Mouse (Mus musculus) intestine, postnatal 0 days (tissue): ENCODE results near the gene Gm4969. TPM values are rescaled to one million over a fixed set of nuclear protein-coding genes. Genes with fewer than 3 reads are reported as not detected.

Source experiments
- ATAC-seq: fragments of 200-750 bp; cut with Nextera tagmentation; 2 replicates; pipeline ENCODE4 v1.8.0; 2017; ENCODE audit warnings: mild to moderate bottlenecking, moderate TSS enrichment, moderate library complexity
- H3K27ac ChIP-seq: fragments of 300-500 bp; sonication (generic); 2 replicates; pipeline ENCODE4 v1.5.1; 2014; ENCODE audit warnings: mild to moderate bottlenecking, low read depth, low read length, moderate library complexity
- H3K27me3 ChIP-seq: fragments of 300-500 bp; sonication (generic); replicated peaks from 2 replicates; pipeline ENCODE4 v1.6.1; 2014; ENCODE audit warnings: low read length, mixed read lengths; ENCODE audit not compliant: control insufficient read depth, insufficient read depth
- H3K36me3 ChIP-seq: fragments of 300-500 bp; sonication (generic); 2 replicates; pipeline ENCODE4 v1.6.1; 2014; ENCODE audit warnings: mild to moderate bottlenecking, moderate library complexity; ENCODE audit not compliant: control insufficient read depth, insufficient read depth
- H3K4me1 ChIP-seq: fragments of 300-500 bp; sonication (generic); replicated peaks from 2 replicates; pipeline ENCODE4 v1.6.1; 2014; ENCODE audit warnings: antibody characterized with exemption, low read length, mixed read lengths; ENCODE audit not compliant: control insufficient read depth, insufficient read depth
- H3K4me2 ChIP-seq: fragments of 300-500 bp; sonication (generic); replicated peaks from 2 replicates; pipeline ENCODE4 v1.6.1; 2014; ENCODE audit warnings: low read depth, mild to moderate bottlenecking, moderate library complexity
- H3K4me3 ChIP-seq: fragments of 300-500 bp; sonication (generic); 2 replicates; pipeline ENCODE4 v1.5.1; 2014; ENCODE audit warnings: low read depth, low read length
- H3K9ac ChIP-seq: fragments of 300-500 bp; sonication (generic); 2 replicates; pipeline ENCODE4 v1.6.1; 2014; ENCODE audit warnings: mild to moderate bottlenecking, low read depth, low read length
- H3K9me3 ChIP-seq: fragments of 300-500 bp; sonication (generic); 2 replicates; pipeline ENCODE4 v1.6.1; 2016; ENCODE audit warnings: mixed run types; ENCODE audit not compliant: control insufficient read depth
- CTCF ChIP-seq: sonication (generic); IDR thresholded peaks from 2 replicates; pipeline ENCODE4 v1.5.1; 2016; ENCODE audit warnings: low read depth, mild to moderate bottlenecking, control low read depth, antibody characterized with exemption, moderate library complexity
- WGBS: fragments of 180-500 bp; shearing (Covaris S2); extraction: QIAGEN DNeasy Blood & Tissue Kit; methylation state at CpG from one replicate; pipeline ENCODE4 v1.1.7; 2014; 5-methylcytosine and 5-hydroxymethylcytosine counted together
- polyA plus RNA-seq: library from polyadenylated mRNA; unstranded; fragments of >200 nt; fragmentation: Nextera tagmentation; extraction: Ambion mirVana; gene quantifications from 2 replicates; pipeline ENCODE4 v1.2.1, GENCODE M21; 2015

The Gm4969 gene
- polyA plus RNA-seq, 1 experiment from 2014 or later = 0.38 TPM

DNA sequence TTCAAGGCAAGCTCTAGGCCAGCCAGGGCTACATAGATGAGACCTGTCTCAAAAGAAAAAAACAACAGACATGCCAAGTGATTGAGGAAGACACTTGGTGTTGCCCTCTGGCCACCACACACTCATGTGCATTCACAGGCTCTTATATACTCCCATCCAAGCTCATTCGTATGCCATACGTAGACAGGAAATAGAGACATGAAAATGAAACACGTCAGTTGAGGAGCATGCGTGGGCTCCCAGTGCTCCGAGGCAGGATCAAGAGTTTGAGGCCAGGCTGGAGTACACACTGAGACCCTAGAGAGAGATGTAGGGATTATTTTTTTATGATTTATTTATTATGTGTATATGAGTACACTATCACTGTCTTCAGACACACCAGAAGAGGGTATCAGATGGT is 11.2 kb upstream of the Gm4969 start:
- no peak for TF ChIP-seq CTCF
- no peaks in the 10 kb centered on the region for H3K27me3 ChIP-seq
- WGBS = 96% methylated on average over 5 of the region's 5 CpGs

DNA sequence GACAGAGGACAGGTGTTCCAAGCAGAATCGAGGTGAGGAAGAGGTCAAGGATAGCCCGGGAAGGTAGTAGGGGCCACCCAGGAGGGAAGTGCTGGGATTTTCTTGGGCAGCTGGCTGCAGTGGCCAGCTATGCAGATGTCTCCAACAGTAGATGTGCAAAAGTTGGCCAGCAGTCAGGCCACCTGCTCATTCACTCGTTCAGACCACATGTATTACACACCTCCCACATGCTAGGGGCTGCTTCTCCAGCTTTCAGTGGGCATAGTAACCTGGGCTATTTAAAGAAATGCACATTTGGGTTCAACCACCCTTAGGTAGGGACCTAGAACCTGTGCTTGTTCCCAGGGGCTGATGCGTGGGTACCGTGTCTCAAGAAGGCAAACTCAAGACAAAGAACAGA is 9.6 kb upstream of the Gm4969 start:
- Histone ChIP-seq H3K4me1 (0 out of 2 replicates have a peak, but pooled peaks cover 3% of the 10 kb centered on the region), H3K36me3 (no peaks in the 10 kb centered on the region), H3K4me2 (no peak overlapping the region), H3K4me3 (no peak overlapping the region), H3K27ac (no peak overlapping the region), H3K9me3 (no peaks in the 10 kb centered on the region), H3K27me3 (no peaks in the 10 kb centered on the region), H3K9ac (no peak overlapping the region)
- 83% methylated on average over 5 of the region's 5 CpGs for WGBS
- no peak for TF ChIP-seq CTCF
- ATAC-seq = no peak

More for the DNA sequence above, 11.2 kb upstream of the Gm4969 start:
- Histone ChIP-seq H3K4me2 (no peak overlapping the region), H3K9ac (no peak overlapping the region), H3K36me3 (no peaks in the 10 kb centered on the region), H3K4me1 (0 out of 2 replicates have a peak, but pooled peaks cover 3% of the 10 kb centered on the region), H3K9me3 (no peaks in the 10 kb centered on the region), H3K4me3 (no peak overlapping the region), H3K27ac (no peak overlapping the region; the same call in 1 of the 2 replicates)
- no peak for ATAC-seq

DNA sequence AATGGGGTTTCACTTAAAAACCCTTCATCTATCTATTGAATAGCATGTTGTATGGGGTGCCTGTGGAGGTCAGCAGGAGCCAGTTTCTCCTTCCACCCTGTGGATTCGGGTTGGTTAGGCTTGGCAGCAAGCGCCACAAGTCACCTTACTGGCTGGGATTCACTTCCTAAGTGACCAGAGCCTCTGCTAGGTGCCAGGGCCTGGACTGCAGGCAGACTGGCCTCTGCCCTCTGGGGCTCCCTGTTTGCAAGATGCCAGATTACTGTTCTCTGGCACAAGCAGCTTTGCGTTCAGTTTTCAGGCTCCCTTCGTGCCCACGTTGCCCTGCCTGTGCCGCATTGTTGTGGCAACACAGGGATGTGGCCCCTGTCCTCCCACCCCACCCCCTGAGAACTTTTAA is 6.5 kb upstream of the Gm4969 start:
- no peak overlapping the region for H3K9ac ChIP-seq
- no peaks in the 10 kb centered on the region for H3K36me3 ChIP-seq
- H3K4me1 ChIP-seq = 0 out of 2 replicates have a peak, but pooled peaks cover 3% of the 10 kb centered on the region
- TF ChIP-seq CTCF = no peak
- H3K4me3 ChIP-seq = no peak overlapping the region
- ATAC-seq = no peak
- 91% methylated on average over 6 of the region's 6 CpGs for WGBS
- H3K4me2 ChIP-seq = no peak overlapping the region
- no peak overlapping the region for H3K27ac ChIP-seq
- H3K9me3 ChIP-seq = no peaks in the 10 kb centered on the region
- no peaks in the 10 kb centered on the region for H3K27me3 ChIP-seq

DNA sequence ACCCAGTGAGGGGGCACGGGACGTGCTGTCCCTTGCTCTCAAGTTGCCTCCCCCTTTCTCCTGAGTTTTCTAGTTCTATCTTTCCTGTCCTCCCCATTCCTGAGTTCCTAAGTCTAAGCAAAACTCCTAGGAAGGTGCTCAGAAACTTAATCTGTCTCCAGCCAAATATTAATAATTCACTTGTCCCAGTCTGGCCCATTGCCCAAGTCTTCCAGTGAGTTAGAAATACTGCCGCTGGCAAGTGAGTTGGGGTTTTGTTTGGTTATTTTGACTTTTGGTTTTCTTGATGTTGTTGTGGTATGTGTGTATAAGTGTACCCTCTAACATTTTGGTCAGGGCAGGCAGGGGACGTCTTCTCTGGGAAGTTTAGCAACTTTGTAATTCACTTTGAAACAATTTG is 3.5 kb upstream of the Gm4969 start:
- Histone ChIP-seq H3K9ac (no peak overlapping the region), H3K9me3 (no peaks in the 10 kb centered on the region), H3K4me1 (0 out of 2 replicates have a peak, but pooled peaks cover 3% of the 10 kb centered on the region), H3K27me3 (peaks cover 4% of the 10 kb centered on the region; the same call in 1 of the 2 replicates), H3K36me3 (no peaks in the 10 kb centered on the region), H3K4me2 (no peak overlapping the region), H3K27ac (no peak overlapping the region), H3K4me3 (no peak overlapping the region)
- no peak for TF ChIP-seq CTCF
- ATAC-seq = no peak
- 89% methylated on average over 4 of the region's 4 CpGs for WGBS

DNA sequence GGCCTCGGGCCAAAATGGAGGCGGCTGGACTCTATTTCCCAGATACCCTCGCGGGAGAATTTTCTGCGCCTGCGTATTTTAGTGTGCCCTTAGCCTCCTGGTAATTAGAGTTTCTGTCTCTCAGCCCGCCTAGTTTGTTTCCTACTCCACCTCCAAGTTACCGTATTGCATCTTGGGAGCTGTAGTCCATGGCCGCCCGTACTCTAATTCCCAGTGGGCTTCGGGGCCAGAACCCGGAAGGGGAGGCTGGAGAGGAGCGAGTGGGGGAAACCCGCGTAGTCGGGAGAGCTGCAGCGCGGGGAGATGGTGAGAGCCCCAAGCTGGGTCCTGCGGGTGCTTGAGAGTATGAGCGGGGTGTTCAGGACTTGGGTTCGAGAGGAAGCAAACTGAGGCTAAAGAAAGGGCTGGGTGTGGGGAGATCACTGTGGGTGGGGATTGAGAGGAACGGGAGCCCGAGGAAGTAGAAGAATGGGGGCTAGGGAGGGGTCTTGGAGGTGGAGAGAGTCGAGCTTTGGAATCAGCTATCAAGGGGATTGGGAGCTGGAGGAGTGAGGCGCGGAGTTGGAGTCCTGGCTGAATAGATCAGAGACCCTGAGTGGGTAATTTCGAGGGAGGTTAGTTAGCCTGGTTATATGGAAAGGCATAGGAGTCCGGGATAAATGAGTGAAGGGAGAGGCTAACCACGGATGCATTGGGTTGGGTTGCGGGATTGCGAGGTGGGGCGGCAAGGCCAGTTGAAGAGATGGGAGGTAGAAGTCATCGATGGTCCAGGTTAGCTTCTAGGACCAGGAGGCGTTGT is 1.7 kb upstream of the Gm4969 start, which contains the start of gene Fbxo46:
TSS of gene Fbxo46 (plus strand) at position 229 of the 799 bp plus-strand sequence.
- 2% methylated on average over 34 of the region's 34 CpGs for WGBS
- peak within 1 kb of the TSS; percentile 48 for H3K9ac ChIP-seq
- ATAC-seq = peak; percentile 91
- H3K4me1 ChIP-seq = 0 out of 2 replicates have a peak, but pooled peaks cover 3% of the 10 kb centered on the region
- H3K27me3 ChIP-seq = peaks cover 4% of the 10 kb centered on the region; the same call in 1 of the 2 replicates
- peak within 1 kb of the TSS; percentile 79 for H3K4me2 ChIP-seq
- H3K4me3 ChIP-seq = peak within 1 kb of the TSS; percentile 62
- no peak for TF ChIP-seq CTCF
- H3K9me3 ChIP-seq = no peaks in the 10 kb centered on the region
- no peak within 1 kb of the TSS for H3K27ac ChIP-seq
- H3K36me3 ChIP-seq = no peaks in the 10 kb centered on the region

DNA sequence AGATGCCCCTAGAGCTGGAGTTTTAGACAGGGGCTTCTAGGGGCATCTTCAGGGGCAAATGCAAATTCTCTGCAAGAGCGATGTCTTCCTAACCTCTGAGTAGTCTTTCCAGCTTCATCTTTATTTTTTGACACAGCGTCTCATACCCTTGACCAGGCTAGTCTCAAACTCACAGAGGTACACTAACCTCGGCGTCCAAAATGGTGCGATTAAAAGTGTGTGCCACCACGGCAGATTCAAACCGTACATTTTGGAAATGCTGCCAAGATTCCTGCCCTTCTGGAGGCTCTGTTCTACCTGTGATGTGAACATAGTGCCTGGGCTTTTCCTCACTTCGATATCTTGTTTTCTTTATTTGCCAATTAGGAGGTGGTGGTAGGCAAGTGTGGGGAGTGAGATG is 915 bp upstream of the Gm4969 start:
- H3K9me3 ChIP-seq = no peaks in the 10 kb centered on the region
- H3K27me3 ChIP-seq = peaks cover 4% of the 10 kb centered on the region; the same call in 1 of the 2 replicates
- no peak overlapping the region for H3K27ac ChIP-seq
- no peak overlapping the region for H3K9ac ChIP-seq
- H3K4me2 ChIP-seq = no peak overlapping the region
- H3K4me3 ChIP-seq = peak overlapping the region; percentile 62; the same call in 1 of the 2 replicates
- no peak for TF ChIP-seq CTCF
- no peaks in the 10 kb centered on the region for H3K4me1 ChIP-seq
- 93% methylated on average over 8 of the region's 8 CpGs for WGBS
- H3K36me3 ChIP-seq = no peaks in the 10 kb centered on the region
- ATAC-seq = 0 out of 2 replicates have a peak, but pooled peaks have one; percentile 1
